Mouse (Mus musculus) liver, embryonic 14.5 days (tissue): Measurements from ENCODE around the gene Lin52.

Source experiments
- CTCF ChIP-seq: IDR thresholded peaks from 2 replicates; pipeline ENCODE4 v1.5.1; 2016; ENCODE audit warnings: antibody characterized with exemption, low read depth, control low read depth
- EP300 ChIP-seq: IDR thresholded peaks from 2 replicates; pipeline ENCODE4 v1.6.1; 2016; ENCODE audit warnings: antibody characterized with exemption, low read depth

DNA sequence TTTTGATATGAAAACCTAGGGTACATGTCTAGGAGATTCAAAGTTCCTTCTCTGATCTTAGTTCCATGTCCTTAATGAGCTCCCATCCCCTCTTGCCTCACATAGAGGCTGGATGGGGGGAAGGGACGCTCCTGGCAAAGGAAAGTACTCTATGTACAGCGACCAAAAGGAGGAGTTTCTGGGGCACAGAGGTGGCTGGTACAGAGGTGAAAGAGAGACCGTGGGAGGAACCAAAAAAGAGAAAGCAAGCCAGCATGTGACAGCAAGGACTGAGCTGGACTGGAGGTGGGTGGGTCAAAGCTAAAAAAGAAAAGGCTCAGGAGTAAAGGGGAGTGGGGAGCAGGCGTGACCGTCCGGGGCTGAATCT lies 888 bp upstream of the Lin52 start:
- no peak for TF ChIP-seq CTCF
- no peak for TF ChIP-seq EP300
